Comparison of ENCODE assay signal across 25 mouse cellular contexts in genomic region chr4:81415324-81416026, GRCm38 (mm10). TPM values are rescaled to one million over a fixed set of nuclear protein-coding genes. Genes with fewer than 3 reads are reported as not detected.
DNase-seq lines count a peak whose midpoint lies in the region; ATAC-seq and TF ChIP-seq lines count a peak whose summit lies in the region.
"Had no signal": no experiment of that assay in that cellular context is flagged by ENCODE, and none has a peak within 500 bp of the region (broad histone marks: within the 10 kb centered on the region; RNA-seq: fewer than 3 reads in every experiment).

No protein-coding gene starts in this region.

- ATAC-seq in forebrain, embryonic 11.5 days (replicated peaks; ENCODE audit: low FRiP score) = peak; percentile 72
- ATAC-seq in forebrain, embryonic 13.5 days = peak; percentile 92
- peak; percentile 46; the same call in 1 of the 2 replicates for ATAC-seq in hindbrain, embryonic 14.5 days (ENCODE audit: low FRiP score)
- no peak for ATAC-seq in midbrain, postnatal 0 days (ENCODE audit: low FRiP score)
- ATAC-seq in CD4-positive, CD25-positive, alpha-beta regulatory T cell, adult 4 months = no peak
- ATAC-seq: activated CD4-positive, CD25-positive, alpha-beta regulatory T cell, adult 4 months; inflammation-experienced regulatory T-cells, adult 6 months; lung, postnatal 0 days had no signal

- no peak for TF ChIP-seq CTCF in midbrain, postnatal 0 days (IDR thresholded peaks at IDR 0.05)

- no peak overlapping the region for H3K4me3 ChIP-seq in forebrain, embryonic 11.5 days (ENCODE audit: low read depth, low read length)
- H3K4me3 ChIP-seq in forebrain, embryonic 10.5 days = no peak overlapping the region
- no peak overlapping the region for H3K4me3 ChIP-seq in forebrain, embryonic 13.5 days
- no peak overlapping the region for H3K4me3 ChIP-seq in hindbrain, embryonic 14.5 days (replicated peaks; ENCODE audit: low read length)
- H3K4me3 ChIP-seq in midbrain, postnatal 0 days (ENCODE audit: low read depth, low read length) = no peak overlapping the region
- H3K4me3 ChIP-seq: embryonic facial prominence, embryonic 15.5 days; gastrocnemius, adult 2 months; limb, embryonic 15.5 days; liver, embryonic 15.5 days had no signal

- H3K36me3 ChIP-seq in forebrain, embryonic 11.5 days (ENCODE audit: control insufficient read depth, insufficient read depth, low read length) = no peaks in the 10 kb centered on the region
- H3K36me3 ChIP-seq in forebrain, embryonic 10.5 days (replicated peaks) = peaks cover 27% of the 10 kb centered on the region
- H3K36me3 ChIP-seq in forebrain, embryonic 13.5 days (ENCODE audit: poor library complexity, severe bottlenecking) = no peaks in the 10 kb centered on the region
- no peaks in the 10 kb centered on the region for H3K36me3 ChIP-seq in hindbrain, embryonic 14.5 days (replicated peaks; ENCODE audit: control insufficient read depth, insufficient read depth)
- H3K36me3 ChIP-seq in midbrain, postnatal 0 days (ENCODE audit: insufficient read depth, low read length) = no peaks in the 10 kb centered on the region
- H3K36me3 ChIP-seq: embryonic facial prominence, embryonic 15.5 days; liver, embryonic 15.5 days had no signal

- H3K27ac ChIP-seq in forebrain, embryonic 11.5 days (ENCODE audit: low read depth, low read length) = no peak overlapping the region
- no peak overlapping the region for H3K27ac ChIP-seq in forebrain, embryonic 10.5 days
- no peak overlapping the region for H3K27ac ChIP-seq in forebrain, embryonic 13.5 days
- peak overlapping the region; percentile 16; the same call in 1 of the 2 replicates for H3K27ac ChIP-seq in hindbrain, embryonic 14.5 days
- no peak overlapping the region for H3K27ac ChIP-seq in midbrain, postnatal 0 days (ENCODE audit: low read depth, low read length)
- H3K27ac ChIP-seq: embryonic facial prominence, embryonic 15.5 days; gastrocnemius, adult 2 months; limb, embryonic 15.5 days; liver, embryonic 15.5 days had no signal

- H3K27me3 ChIP-seq in forebrain, embryonic 11.5 days (ENCODE audit: control insufficient read depth, insufficient read depth, low read length) = no peaks in the 10 kb centered on the region
- H3K27me3 ChIP-seq in forebrain, embryonic 10.5 days (ENCODE audit: poor library complexity, severe bottlenecking) = no peaks in the 10 kb centered on the region
- no peaks in the 10 kb centered on the region for H3K27me3 ChIP-seq in forebrain, embryonic 13.5 days
- no peaks in the 10 kb centered on the region for H3K27me3 ChIP-seq in hindbrain, embryonic 14.5 days (ENCODE audit: control insufficient read depth, insufficient read depth, low read length)
- H3K27me3 ChIP-seq in midbrain, postnatal 0 days (ENCODE audit: insufficient read depth, low read length) = no peaks in the 10 kb centered on the region
- H3K27me3 ChIP-seq: embryonic facial prominence, embryonic 15.5 days; limb, embryonic 15.5 days; liver, embryonic 15.5 days had no signal

- no peaks in the 10 kb centered on the region for H3K9me3 ChIP-seq in forebrain, embryonic 11.5 days (ENCODE audit: control insufficient read depth, low read length)
- no peaks in the 10 kb centered on the region for H3K9me3 ChIP-seq in forebrain, embryonic 10.5 days
- no peaks in the 10 kb centered on the region for H3K9me3 ChIP-seq in forebrain, embryonic 13.5 days (replicated peaks)
- H3K9me3 ChIP-seq in hindbrain, embryonic 14.5 days (ENCODE audit: control insufficient read depth, low read length) = no peaks in the 10 kb centered on the region
- H3K9me3 ChIP-seq in midbrain, postnatal 0 days (ENCODE audit: low read length) = no peaks in the 10 kb centered on the region
- H3K9me3 ChIP-seq: embryonic facial prominence, embryonic 15.5 days; limb, embryonic 15.5 days; liver, embryonic 15.5 days had no signal

- H3K4me1 ChIP-seq in forebrain, embryonic 11.5 days (replicated peaks; ENCODE audit: control insufficient read depth, insufficient read depth, low read length) = no peaks in the 10 kb centered on the region
- 0 out of 2 replicates have a peak, but pooled peaks cover 4% of the 10 kb centered on the region for H3K4me1 ChIP-seq in forebrain, embryonic 10.5 days
- H3K4me1 ChIP-seq in forebrain, embryonic 13.5 days = peaks cover 17% of the 10 kb centered on the region
- H3K4me1 ChIP-seq in hindbrain, embryonic 14.5 days (replicated peaks; ENCODE audit: control insufficient read depth, insufficient read depth, low read length) = no peaks in the 10 kb centered on the region
- no peaks in the 10 kb centered on the region for H3K4me1 ChIP-seq in midbrain, postnatal 0 days (ENCODE audit: insufficient read depth, low read length)
- H3K4me1 ChIP-seq: embryonic facial prominence, embryonic 15.5 days; limb, embryonic 15.5 days; liver, embryonic 15.5 days had no signal

- 58% methylated on average over 10 of the region's 10 CpGs for WGBS in forebrain, embryonic 11.5 days
- WGBS in forebrain, embryonic 10.5 days = 79% methylated on average over 10 of the region's 10 CpGs
- WGBS in forebrain, embryonic 13.5 days = 29% methylated on average over 10 of the region's 10 CpGs
- 37% methylated on average over 10 of the region's 10 CpGs for WGBS in hindbrain, embryonic 14.5 days
- 40% methylated on average over 10 of the region's 10 CpGs for WGBS in midbrain, postnatal 0 days

- no peak overlapping the region for H3K4me2 ChIP-seq in forebrain, embryonic 11.5 days (ENCODE audit: low read depth, low read length, severe bottlenecking)
- H3K4me2 ChIP-seq in forebrain, embryonic 13.5 days = peak overlapping the region; percentile 34
- peak overlapping the region; percentile 24 for H3K4me2 ChIP-seq in hindbrain, embryonic 14.5 days (replicated peaks)
- H3K4me2 ChIP-seq in midbrain, postnatal 0 days (ENCODE audit: low read depth, low read length, poor library complexity, severe bottlenecking) = peak overlapping the region; percentile 32; the same call in 1 of the 2 replicates
- H3K4me2 ChIP-seq: embryonic facial prominence, embryonic 15.5 days; heart, embryonic 11.5 days; limb, embryonic 15.5 days; liver, embryonic 15.5 days had no signal

- no peak overlapping the region for H3K9ac ChIP-seq in forebrain, embryonic 11.5 days (ENCODE audit: low read length)
- H3K9ac ChIP-seq in forebrain, embryonic 13.5 days = no peak overlapping the region
- H3K9ac ChIP-seq in hindbrain, embryonic 14.5 days = no peak overlapping the region
- 0 out of 2 replicates have a peak overlapping the region, but pooled peaks have one; percentile 2 for H3K9ac ChIP-seq in midbrain, postnatal 0 days (replicated peaks; ENCODE audit: low read length, poor library complexity, severe bottlenecking)
- H3K9ac ChIP-seq: embryonic facial prominence, embryonic 15.5 days; limb, embryonic 15.5 days; liver, embryonic 15.5 days had no signal

- no peak for DNase-seq in forebrain, embryonic 11.5 days (ENCODE audit: low spot score)
- DNase-seq in forebrain, embryonic 10.5 days (ENCODE audit: extremely low spot score, low spot score) = no peak
- no peak for DNase-seq in hindbrain, embryonic 14.5 days (ENCODE audit: low spot score)
- no peak for DNase-seq in midbrain, postnatal 0 days (ENCODE audit: low spot score)
- DNase-seq in lung, adult 18-20 months = no peak
- no peak for DNase-seq in thymus, postnatal 36 days
- DNase-seq: adrenal gland, postnatal 14 days; cerebellum, adult 11-12 months; cerebellum, postnatal 25 days; gastrocnemius, adult 2 months; heart, postnatal 10 days; kidney, adult 2 months; kidney, postnatal 10 days; retina, postnatal 1 day; right cerebral cortex, postnatal 4 days; thymus, adult 2 months had no signal

RNA-seq across cellular contexts. Expression of gene Mpdz, which starts 27.1 kb away (rescaled TPM):
- polyA plus RNA-seq in forebrain, embryonic 11.5 days (2014; fragmentation: Nextera tagmentation; extraction: Ambion mirVana) = 55.0 and 62.3 TPM in 2 replicates
- polyA plus RNA-seq in forebrain, embryonic 10.5 days (2016; fragmentation: Nextera tagmentation; extraction: Ambion mirVana) = 44.4 and 47.4 TPM in 2 replicates
- 26.0 and 36.3 TPM in 2 replicates for polyA plus RNA-seq in forebrain, embryonic 13.5 days (2015; fragmentation: Nextera tagmentation; extraction: Ambion mirVana)
- 15.1 and 16.2 TPM in 2 replicates for polyA plus RNA-seq in hindbrain, embryonic 14.5 days (2014; fragmentation: Nextera tagmentation; extraction: Ambion mirVana)
- 23.7 and 39.5 TPM in 2 replicates for total RNA-seq in midbrain, postnatal 0 days (2014; rRNA removed)
- 5.9 and 8.4 TPM in 2 replicates for polyA plus RNA-seq in midbrain, postnatal 0 days (2015; fragmentation: Nextera tagmentation; extraction: Ambion mirVana)
- polyA plus RNA-seq in CD4-positive, CD25-positive, alpha-beta regulatory T cell, adult 4 months (2017; shearing (Covaris generic)) = 1 to 10 TPM in 1 of 2 experiments, not detected in 1; 1.1 TPM

Comparison
In these comparisons a context has a peak if more than half of its experiments do, and no peak if none do; other contexts are left out.
1. ATAC-seq: peak in forebrain, embryonic 11.5 days (single experiment), forebrain, embryonic 13.5 days (single experiment) and hindbrain, embryonic 14.5 days (single experiment); none in midbrain, postnatal 0 days (single experiment) and CD4-positive, CD25-positive, alpha-beta regulatory T cell, adult 4 months (single experiment).